Mouse (Mus musculus): ENCODE measurements around the gene Dis3l2. TPM values are rescaled to one million over a fixed set of nuclear protein-coding genes. Genes with fewer than 3 reads are reported as not detected.

Gene Dis3l2
- polyA plus RNA-seq, 1 experiment from 2014 or later: 37.7 TPM

Other genes with a start within 250 kb of the Dis3l2 start
- gene Ptma, start 177.1 kb upstream of the Dis3l2 start, polyA plus RNA-seq (2014; fragmentation: Nextera tagmentation; extraction: Ambion mirVana): 2,926 and 3,268 TPM in 2 replicates
- gene Pde6d, start 121.2 kb upstream of the Dis3l2 start, polyA plus RNA-seq (2014; fragmentation: Nextera tagmentation; extraction: Ambion mirVana): 77.9 and 83.2 TPM in 2 replicates
- gene Cops7b, start 120.9 kb upstream of the Dis3l2 start, polyA plus RNA-seq (2014; fragmentation: Nextera tagmentation; extraction: Ambion mirVana): 63.7 and 65.4 TPM in 2 replicates
- 8.8 and 11.0 TPM in 2 replicates for gene Nppc, start 33.2 kb upstream of the Dis3l2 start, polyA plus RNA-seq (2014; fragmentation: Nextera tagmentation; extraction: Ambion mirVana)